Mouse (Mus musculus) heart, adult 2 months (tissue): ENCODE results near the gene Cd164.

ENCODE experiments used
- CTCF ChIP-seq: fragments of 200-600 bp; IDR thresholded peaks from 2 replicates; pipeline ENCODE4 v1.8.1; 2022; ENCODE audit warnings: antibody characterized with exemption, mild to moderate bottlenecking, moderate library complexity
- EP300 ChIP-seq: fragments of 200-500 bp; IDR thresholded peaks from 2 replicates; pipeline ENCODE4 v1.6.1; 2011; ENCODE audit warnings: low read depth, low read length, control low read depth; ENCODE audit not compliant: insufficient read depth
- POLR2A ChIP-seq: fragments of 200-500 bp; IDR thresholded peaks from 2 replicates; pipeline ENCODE4 v1.6.1; 2011; ENCODE audit warnings: mild to moderate bottlenecking, low read depth, low read length, control low read depth; ENCODE audit not compliant: insufficient read depth

- no peak for TF ChIP-seq CTCF
- TF ChIP-seq POLR2A = peak; percentile 83
- 0 out of 2 replicates have a peak, but pooled peaks have one; percentile 14 for TF ChIP-seq EP300
These were observed 41.7 kb upstream of the Cd164 start for GRCm38 (mm10) chr10:41477278-41478181.
